Mouse (Mus musculus) limb, embryonic 11.5 days (tissue): ENCODE data around the gene Ttbk2. TPM values are rescaled to one million over a fixed set of nuclear protein-coding genes. Genes with fewer than 3 reads are reported as not detected.
A peak's percentile ranks its signal among the peaks of the same experiment; 100 is the strongest.

Experiments
- ATAC-seq: fragments of 200-750 bp; cut with Nextera tagmentation; 2 replicates; pipeline ENCODE4 v1.8.0; 2017; ENCODE audit warnings: low read depth; ENCODE audit not compliant: insufficient number of reproducible peaks, low FRiP score, low TSS enrichment
- DNase-seq: peaks from one replicate; pipeline ENCODE4 v3.0.0-alpha.2; 2015; ENCODE audit warnings: low spot score
- H3K27ac ChIP-seq: fragments of 300-500 bp; sonication (generic); replicated peaks from 2 replicates; pipeline ENCODE4 v1.5.1; 2014; ENCODE audit warnings: low read depth, mild to moderate bottlenecking, low read length
- H3K27me3 ChIP-seq: fragments of 300-500 bp; sonication (generic); 2 replicates; pipeline ENCODE4 v1.6.1; 2014; ENCODE audit warnings: mild to moderate bottlenecking, low read length, mixed read lengths; ENCODE audit not compliant: control insufficient read depth, insufficient read depth
- H3K36me3 ChIP-seq: fragments of 300-500 bp; sonication (generic); 2 replicates; pipeline ENCODE4 v1.6.1; 2014; ENCODE audit warnings: mild to moderate bottlenecking, low read length, moderate library complexity, mixed read lengths; ENCODE audit not compliant: control insufficient read depth, insufficient read depth
- H3K4me1 ChIP-seq: fragments of 300-500 bp; sonication (generic); 2 replicates; pipeline ENCODE4 v1.6.1; 2014; ENCODE audit warnings: low read length, mixed read lengths; ENCODE audit not compliant: control insufficient read depth, insufficient read depth
- H3K4me2 ChIP-seq: fragments of 300-500 bp; sonication (generic); 2 replicates; pipeline ENCODE4 v1.6.1; 2014; ENCODE audit warnings: low read depth, mild to moderate bottlenecking, moderate library complexity; ENCODE audit not compliant: severe bottlenecking
- H3K4me3 ChIP-seq: fragments of 300-500 bp; sonication (generic); 2 replicates; pipeline ENCODE4 v1.5.1; 2014; ENCODE audit warnings: low read depth, low read length
- H3K9ac ChIP-seq: fragments of 300-500 bp; sonication (generic); 2 replicates; pipeline ENCODE4 v1.6.1; 2014; ENCODE audit warnings: mild to moderate bottlenecking, low read length
- H3K9me3 ChIP-seq: fragments of 300-500 bp; sonication (generic); 2 replicates; pipeline ENCODE4 v1.6.1; 2016; ENCODE audit warnings: low read length; ENCODE audit not compliant: control insufficient read depth
- WGBS: fragments of 180-500 bp; shearing (Covaris S2); extraction: QIAGEN DNeasy Blood & Tissue Kit; methylation state at CpG from one replicate; pipeline ENCODE4 v1.1.7; 2014; 5-methylcytosine and 5-hydroxymethylcytosine counted together
- polyA plus RNA-seq: library from polyadenylated mRNA; unstranded; fragments of >200 nt; fragmentation: Nextera tagmentation; extraction: Ambion mirVana; gene quantifications from 2 replicates; pipeline ENCODE4 v1.2.1, GENCODE M21; 2014

The Ttbk2 gene
- 5.9 and 7.1 TPM in 2 replicates for polyA plus RNA-seq

- no peak within 1 kb of the TSS for H3K27ac ChIP-seq
- peak within 1 kb of the TSS; percentile 65 for H3K9ac ChIP-seq
- no peaks in the 10 kb centered on the region for H3K27me3 ChIP-seq
- under 1% methylated on average over 39 of the region's 39 CpGs for WGBS
- H3K9me3 ChIP-seq = no peaks in the 10 kb centered on the region
- no peaks in the 10 kb centered on the region for H3K36me3 ChIP-seq
- DNase-seq (peak; percentile 98), ATAC-seq (peak; percentile 100)
- peak within 1 kb of the TSS; percentile 86 for H3K4me3 ChIP-seq
- H3K4me1 ChIP-seq = no peaks in the 10 kb centered on the region
- H3K4me2 ChIP-seq = peak within 1 kb of the TSS; percentile 89
These were observed at the start of gene Ttbk2 for GRCm38 (mm10) chr2:120850424-120851082. TSS of gene Ttbk2 (minus strand) at chr2:120850604.

- no peaks in the 10 kb centered on the region for H3K27me3 ChIP-seq
- H3K4me3 ChIP-seq = no peak overlapping the region
- H3K4me1 ChIP-seq = no peaks in the 10 kb centered on the region
- H3K9me3 ChIP-seq = no peaks in the 10 kb centered on the region
- DNase-seq (no peak), ATAC-seq (no peak)
- 96% methylated on average over 3 of the region's 3 CpGs for WGBS
- no peak overlapping the region for H3K9ac ChIP-seq
- H3K36me3 ChIP-seq = peaks cover 9% of the 10 kb centered on the region
- H3K27ac ChIP-seq = no peak overlapping the region
- H3K4me2 ChIP-seq = no peak overlapping the region
These were observed 46.0 kb upstream of the Ttbk2 start for GRCm38 (mm10) chr2:120896361-120896760.

- H3K4me1 ChIP-seq = no peaks in the 10 kb centered on the region
- H3K4me2 ChIP-seq = no peak overlapping the region
- no peak overlapping the region for H3K4me3 ChIP-seq
- no peak overlapping the region for H3K9ac ChIP-seq
- no peak overlapping the region for H3K27ac ChIP-seq
- 92% methylated on average over 5 of the region's 5 CpGs for WGBS
- peaks cover 4% of the 10 kb centered on the region for H3K36me3 ChIP-seq
- no peaks in the 10 kb centered on the region for H3K27me3 ChIP-seq
- no peak for ATAC-seq
- DNase-seq = no peak
- H3K9me3 ChIP-seq = no peaks in the 10 kb centered on the region
These were observed 37.2 kb upstream of the Ttbk2 start for GRCm38 (mm10) chr2:120887601-120888000.

GRCm38 (mm10) chr2:120873192-120873591 is 22.8 kb upstream of the Ttbk2 start:
- DNase-seq (no peak), ATAC-seq (no peak)
- Histone ChIP-seq H3K9ac (no peak overlapping the region), H3K4me3 (no peak overlapping the region), H3K27me3 (no peaks in the 10 kb centered on the region), H3K27ac (no peak overlapping the region), H3K4me1 (no peaks in the 10 kb centered on the region), H3K9me3 (no peaks in the 10 kb centered on the region), H3K36me3 (peaks cover 4% of the 10 kb centered on the region; the same call in 1 of the 2 replicates), H3K4me2 (no peak overlapping the region)
- WGBS = 84% methylated on average over 2 of the region's 2 CpGs

GRCm38 (mm10) chr2:120871447-120872336 is 21.3 kb upstream of the Ttbk2 start:
- 90% methylated on average over 9 of the region's 9 CpGs for WGBS
- no peak overlapping the region for H3K9ac ChIP-seq
- no peak overlapping the region for H3K4me2 ChIP-seq
- no peak overlapping the region for H3K27ac ChIP-seq
- no peak overlapping the region for H3K4me3 ChIP-seq
- H3K27me3 ChIP-seq = no peaks in the 10 kb centered on the region
- H3K36me3 ChIP-seq = no peaks in the 10 kb centered on the region; the same call in 1 of the 2 replicates
- no peaks in the 10 kb centered on the region for H3K9me3 ChIP-seq
- no peaks in the 10 kb centered on the region for H3K4me1 ChIP-seq
- ATAC-seq = no peak
- no peak for DNase-seq

- Histone ChIP-seq H3K36me3 (peaks cover 3% of the 10 kb centered on the region; the same call in 1 of the 2 replicates), H3K4me2 (no peak overlapping the region), H3K27me3 (no peaks in the 10 kb centered on the region), H3K9ac (no peak overlapping the region), H3K4me1 (no peaks in the 10 kb centered on the region), H3K4me3 (no peak overlapping the region), H3K27ac (no peak overlapping the region), H3K9me3 (no peaks in the 10 kb centered on the region)
- 92% methylated on average over 5 of the region's 5 CpGs for WGBS
- DNase-seq (no peak), ATAC-seq (no peak)
These were observed 16.9 kb upstream of the Ttbk2 start for GRCm38 (mm10) chr2:120867336-120867735.

- DNase-seq = peak; percentile 46
- H3K9ac ChIP-seq = no peak overlapping the region
- no peaks in the 10 kb centered on the region for H3K27me3 ChIP-seq
- H3K4me1 ChIP-seq = no peaks in the 10 kb centered on the region
- H3K4me2 ChIP-seq = no peak overlapping the region
- no peak overlapping the region for H3K4me3 ChIP-seq
- no peak for ATAC-seq
- 25% methylated on average over 1 of the region's 1 CpGs for WGBS
- peaks cover 3% of the 10 kb centered on the region; the same call in 1 of the 2 replicates for H3K36me3 ChIP-seq
- H3K9me3 ChIP-seq = no peaks in the 10 kb centered on the region
- no peak overlapping the region for H3K27ac ChIP-seq
These were observed 16.2 kb upstream of the Ttbk2 start for GRCm38 (mm10) chr2:120866561-120866960.

- H3K27ac ChIP-seq = no peak overlapping the region
- H3K4me1 ChIP-seq = no peaks in the 10 kb centered on the region
- DNase-seq = no peak
- H3K9ac ChIP-seq = no peak overlapping the region
- ATAC-seq = no peak
- WGBS = 98% methylated on average over 1 of the region's 1 CpGs
- H3K4me2 ChIP-seq = no peak overlapping the region
- H3K4me3 ChIP-seq = no peak overlapping the region
- H3K27me3 ChIP-seq = no peaks in the 10 kb centered on the region
- peaks cover 3% of the 10 kb centered on the region; the same call in 1 of the 2 replicates for H3K36me3 ChIP-seq
- H3K9me3 ChIP-seq = no peaks in the 10 kb centered on the region
These were observed 13.0 kb upstream of the Ttbk2 start for GRCm38 (mm10) chr2:120863389-120863788.
